Mouse (Mus musculus): ENCODE measurements around the gene Tspan9.
A peak's percentile ranks its signal among the peaks of the same experiment; 100 is the strongest.

Tspan9 gene

DNA sequence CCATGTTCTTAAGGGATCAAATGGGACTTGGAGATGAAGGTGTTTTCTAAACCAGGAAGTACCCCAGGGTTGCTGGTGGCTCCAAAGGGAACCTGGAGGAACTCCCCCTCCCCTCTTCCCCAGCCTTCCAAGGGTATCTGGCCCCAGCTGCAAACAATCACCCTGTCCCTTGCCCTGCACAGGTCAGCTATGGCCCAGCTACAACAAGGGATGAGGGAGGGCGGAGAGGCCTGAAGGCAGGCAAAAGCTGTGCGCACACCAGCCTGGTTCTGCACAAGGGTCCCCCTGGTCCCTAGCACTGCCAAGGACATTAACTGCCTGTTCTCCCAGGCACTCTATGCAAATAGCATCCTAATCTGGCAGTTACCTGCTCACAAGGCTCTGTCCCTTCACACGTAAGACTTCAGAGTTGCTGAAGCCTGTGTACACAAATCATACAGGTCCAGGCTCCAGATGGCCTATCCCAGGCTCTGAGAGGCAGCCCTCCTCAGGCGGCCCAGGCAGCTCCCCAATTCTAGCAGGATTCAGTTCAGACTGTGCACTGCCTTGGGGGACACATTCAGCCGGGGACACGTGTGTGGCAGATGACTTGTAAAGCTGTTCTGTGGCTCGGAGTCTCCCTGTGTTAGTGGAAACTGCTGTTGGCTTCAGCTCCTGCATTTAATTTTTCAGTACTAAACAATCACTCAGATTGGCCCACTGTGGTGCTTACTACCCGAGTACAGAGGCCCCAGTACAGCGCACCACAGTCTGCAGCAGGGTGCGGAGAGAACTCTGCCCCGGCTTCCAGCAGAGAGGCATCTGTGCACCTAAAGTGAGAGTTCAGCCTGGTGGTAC lies 133.0 kb downstream of the Tspan9 start:
- DNase-seq: no peak

DNA sequence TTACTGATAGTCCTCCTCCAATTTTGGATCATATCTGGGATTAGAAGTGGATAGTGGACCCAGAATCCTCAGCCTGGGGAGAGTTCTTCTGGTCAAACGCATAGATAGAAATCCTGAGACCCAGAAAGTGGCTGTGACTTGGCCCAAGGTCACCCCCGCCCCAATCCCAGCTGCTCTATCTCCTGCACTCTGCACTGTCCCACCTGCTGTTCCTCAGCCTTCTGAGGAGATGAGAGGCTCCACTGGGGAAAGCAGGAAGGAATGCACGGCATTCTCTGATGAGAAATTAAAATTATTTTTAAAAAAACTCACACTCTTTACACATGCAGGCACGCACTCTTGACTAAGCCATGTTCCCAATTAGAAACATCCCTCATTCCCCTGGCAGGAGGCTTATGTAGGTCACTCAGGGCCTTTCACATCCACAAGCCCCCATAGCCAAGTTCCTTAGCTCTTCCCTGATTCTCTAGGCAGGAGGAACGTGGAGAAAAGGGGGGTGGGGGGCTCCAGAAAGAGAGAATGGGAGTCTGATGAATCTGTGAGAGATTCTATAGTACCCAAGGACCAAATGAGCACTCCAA lies 135.3 kb downstream of the Tspan9 start:
- DNase-seq: no peak

DNA sequence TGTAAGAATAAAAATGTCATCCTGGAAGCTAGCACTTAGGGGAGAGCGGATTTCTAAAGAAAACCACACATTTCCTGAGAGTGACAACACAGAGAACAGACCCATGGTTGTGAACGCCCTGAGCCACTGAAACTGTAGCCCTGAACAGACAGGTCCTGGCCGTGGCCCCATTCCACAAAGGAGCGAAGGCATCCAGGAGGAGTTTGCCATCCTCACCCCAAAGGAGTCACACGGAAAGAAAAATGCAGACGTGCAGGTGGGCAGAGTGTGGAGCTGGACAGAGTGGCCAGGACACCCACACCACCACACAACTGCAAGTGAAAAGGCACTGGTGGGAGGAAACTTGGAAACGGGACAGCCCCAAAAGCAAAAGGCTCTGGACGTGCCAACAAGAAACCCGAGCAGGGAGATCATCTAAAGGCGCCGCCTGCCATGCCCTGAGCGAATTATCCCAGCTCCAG lies 136.1 kb downstream of the Tspan9 start:
- DNase-seq: no peak

DNA sequence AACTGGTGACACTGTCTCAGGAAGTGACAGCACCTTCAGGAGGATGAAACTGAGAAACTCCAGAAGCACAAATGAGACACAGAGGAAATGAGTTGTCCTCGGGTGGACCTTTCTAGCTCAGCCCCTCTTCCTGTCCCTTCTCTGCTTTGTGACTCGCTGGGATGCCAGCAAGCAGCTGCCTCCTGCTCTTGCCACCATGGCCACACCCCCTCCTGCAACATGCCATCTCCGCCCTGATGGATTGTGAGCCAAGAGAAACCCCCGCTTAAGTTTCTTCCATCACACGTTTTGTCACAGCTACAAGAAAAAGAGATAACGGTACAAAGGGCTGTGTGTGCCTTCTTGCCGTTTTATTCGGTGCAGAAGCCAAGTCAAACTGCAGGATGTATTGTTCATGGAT lies 137.2 kb downstream of the Tspan9 start:
- DNase-seq: peak; percentile 38

DNA sequence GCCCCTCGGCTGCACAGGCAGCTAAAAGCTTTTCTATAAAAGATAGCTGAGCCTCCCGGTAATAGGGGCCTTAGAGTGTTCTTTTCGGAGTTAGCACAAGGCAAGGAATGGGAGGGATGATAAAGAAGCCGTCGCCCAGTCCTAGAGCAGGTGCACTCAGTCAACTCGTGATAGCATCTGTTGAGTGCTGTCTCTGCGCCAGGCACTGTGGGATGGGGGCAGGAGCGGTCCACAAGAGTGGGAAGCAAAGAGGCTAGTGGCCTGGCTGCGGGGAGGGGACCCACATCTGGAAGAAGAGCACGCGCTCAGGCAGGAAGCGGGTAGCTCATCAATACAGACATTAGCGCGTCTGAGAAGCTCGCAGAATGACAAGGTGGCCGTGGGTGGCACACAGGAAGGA lies 138.8 kb downstream of the Tspan9 start:
- no peak for DNase-seq

DNA sequence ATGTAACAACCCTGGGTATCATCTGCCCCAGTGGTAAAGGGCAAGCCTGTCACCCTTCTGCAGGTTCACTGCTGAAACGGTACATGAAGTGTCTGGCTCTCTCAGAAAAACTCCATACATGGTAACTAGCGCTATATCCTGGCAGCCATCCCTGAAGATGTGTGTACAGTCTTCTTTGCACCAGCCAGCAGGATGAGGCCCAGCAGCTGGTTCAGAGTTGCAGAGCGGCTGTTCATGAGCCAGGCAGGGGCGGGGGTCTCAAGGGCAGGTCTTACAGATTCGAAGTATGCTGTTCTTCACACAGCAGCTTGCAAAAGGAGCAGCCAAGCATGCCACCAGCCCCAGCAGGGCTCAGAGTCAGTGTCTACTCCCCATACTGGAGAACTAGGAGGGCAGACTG lies 139.9 kb downstream of the Tspan9 start:
- DNase-seq: no peak

DNA sequence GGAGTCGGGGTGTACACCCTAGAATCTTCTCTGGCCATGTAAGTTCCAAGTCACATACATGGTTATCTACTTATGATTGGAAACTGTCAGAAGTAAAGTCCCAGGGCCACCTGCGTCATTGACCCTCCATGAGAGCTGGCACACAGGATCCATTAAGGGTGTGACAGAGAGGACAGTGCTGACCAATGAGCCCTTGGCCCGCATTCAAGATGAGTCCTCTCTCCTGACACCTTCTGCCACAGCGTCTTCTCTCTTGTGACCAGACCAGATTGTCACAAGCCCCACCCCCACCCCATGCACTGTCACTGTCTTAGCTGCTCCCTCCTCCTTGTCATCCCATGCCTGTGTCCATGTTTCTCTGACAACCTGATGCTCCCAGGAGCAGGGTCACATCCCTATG lies 140.7 kb downstream of the Tspan9 start:
- no peak for DNase-seq

DNA sequence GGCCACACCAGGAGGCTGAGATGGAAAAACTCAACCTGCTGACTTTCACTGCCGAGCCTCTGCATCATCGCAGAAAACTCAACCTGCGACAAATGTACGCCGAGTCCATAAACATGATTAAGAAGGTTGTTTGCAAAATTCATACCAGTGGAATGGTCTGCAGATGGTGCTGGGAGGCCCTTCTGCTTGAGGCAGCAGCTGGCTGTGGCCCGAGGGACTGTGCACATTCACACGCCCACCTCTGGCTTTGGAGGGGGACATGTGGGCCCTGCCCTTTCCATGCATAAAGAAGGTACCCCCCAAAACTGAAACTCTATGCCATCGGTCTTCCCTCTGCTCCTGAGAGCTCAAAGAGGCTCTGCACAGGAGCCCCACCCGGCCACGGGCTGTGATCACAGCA lies 141.3 kb downstream of the Tspan9 start:
- DNase-seq: no peak

DNA sequence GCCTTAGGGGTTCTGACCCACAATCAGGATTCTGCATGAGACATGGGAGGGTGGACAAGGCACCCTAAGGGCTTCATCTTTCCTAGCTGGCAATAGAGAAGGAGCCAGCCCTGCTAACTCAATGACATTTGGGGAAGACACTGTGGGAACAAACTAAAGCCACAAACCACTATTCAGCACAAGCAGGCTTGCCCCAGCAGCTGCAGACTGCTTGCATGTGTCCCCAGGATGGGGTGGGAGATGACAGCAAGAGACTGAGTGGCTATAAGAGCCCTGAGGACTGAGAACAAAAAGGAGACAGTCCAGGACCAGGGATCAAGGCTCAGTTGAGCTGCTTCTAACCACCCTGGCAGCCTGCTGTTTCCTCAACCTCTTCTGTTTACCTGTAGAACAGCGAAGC lies 141.8 kb downstream of the Tspan9 start:
- no peak for DNase-seq

DNA sequence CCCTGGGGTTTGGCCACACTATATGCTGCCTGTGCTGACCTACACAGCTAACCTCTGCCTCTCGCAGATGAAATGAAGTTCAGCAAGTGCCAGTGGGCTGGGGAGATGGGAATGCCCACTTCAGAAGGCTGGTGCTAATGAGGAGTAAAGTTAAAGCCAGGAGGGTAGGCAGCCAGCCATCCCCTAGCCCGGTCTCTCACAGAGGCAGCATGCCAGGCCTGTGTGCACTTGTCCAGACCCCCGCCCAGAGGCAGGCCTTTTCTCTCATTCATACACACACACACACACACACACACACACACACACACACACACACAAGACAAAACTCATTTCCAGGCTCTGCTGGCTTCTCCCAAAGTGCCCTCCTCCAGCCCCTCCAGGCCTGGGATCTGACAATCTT lies 142.6 kb downstream of the Tspan9 start:
- no peak for DNase-seq

DNA sequence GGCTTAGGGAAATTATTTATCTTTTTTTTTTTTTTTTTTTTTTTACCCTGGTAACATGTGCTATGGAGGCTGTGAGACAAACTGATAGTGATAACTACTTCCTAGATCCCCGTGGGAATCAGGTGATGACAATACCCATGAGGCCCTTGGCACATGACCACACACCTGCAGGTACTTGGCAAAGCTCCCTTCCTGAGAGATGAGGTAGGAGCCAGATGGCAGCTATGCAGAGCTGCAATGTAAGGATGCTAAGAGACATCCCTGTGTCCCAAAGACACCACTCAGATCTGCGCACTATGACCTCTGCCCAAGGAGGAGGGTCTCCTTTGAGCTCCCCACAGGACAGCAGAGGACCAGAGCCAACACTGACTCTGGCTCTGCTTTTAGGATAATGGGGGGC lies 144.3 kb downstream of the Tspan9 start:
- DNase-seq: no peak

DNA sequence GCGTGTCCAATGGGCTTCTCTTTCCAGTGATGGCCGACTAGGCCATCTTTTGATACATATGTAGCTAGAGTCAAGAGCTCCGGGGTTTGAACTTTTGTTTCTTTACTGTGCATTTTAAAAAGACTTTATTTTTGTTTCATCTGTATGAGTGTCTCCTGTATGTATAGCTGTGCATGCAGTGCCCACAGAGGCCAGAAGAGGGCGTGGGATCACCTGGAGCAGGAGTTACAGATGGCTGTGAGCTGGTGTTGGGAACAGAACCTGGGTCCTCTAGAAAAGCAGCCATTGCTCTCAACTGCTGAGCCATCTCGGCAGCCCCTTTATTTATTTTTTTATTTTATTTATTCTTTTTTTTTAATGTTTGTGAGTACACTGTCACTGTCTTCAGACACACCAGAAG lies 146.5 kb downstream of the Tspan9 start:
- DNase-seq: peak; percentile 30

DNA sequence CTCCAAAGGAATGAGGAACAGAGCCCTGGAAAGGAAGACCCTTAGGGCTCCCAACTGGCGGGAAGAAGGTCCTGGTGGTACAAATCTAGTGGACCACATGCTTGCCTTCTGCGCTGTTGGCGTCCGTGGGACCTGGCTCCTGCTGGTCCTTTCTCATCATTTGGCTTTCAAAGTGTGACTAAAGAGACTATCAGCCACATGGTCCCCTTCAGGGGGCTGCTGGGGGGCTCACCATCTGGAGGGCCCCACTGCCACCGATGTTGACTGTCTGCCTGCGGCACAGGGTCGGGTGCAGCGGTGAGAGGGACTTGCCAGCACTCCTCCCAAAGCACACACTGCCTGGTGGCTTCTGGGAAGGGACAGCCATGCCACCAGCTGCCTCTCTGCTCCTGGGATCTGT lies 150.4 kb downstream of the Tspan9 start:
- DNase-seq: no peak

DNA sequence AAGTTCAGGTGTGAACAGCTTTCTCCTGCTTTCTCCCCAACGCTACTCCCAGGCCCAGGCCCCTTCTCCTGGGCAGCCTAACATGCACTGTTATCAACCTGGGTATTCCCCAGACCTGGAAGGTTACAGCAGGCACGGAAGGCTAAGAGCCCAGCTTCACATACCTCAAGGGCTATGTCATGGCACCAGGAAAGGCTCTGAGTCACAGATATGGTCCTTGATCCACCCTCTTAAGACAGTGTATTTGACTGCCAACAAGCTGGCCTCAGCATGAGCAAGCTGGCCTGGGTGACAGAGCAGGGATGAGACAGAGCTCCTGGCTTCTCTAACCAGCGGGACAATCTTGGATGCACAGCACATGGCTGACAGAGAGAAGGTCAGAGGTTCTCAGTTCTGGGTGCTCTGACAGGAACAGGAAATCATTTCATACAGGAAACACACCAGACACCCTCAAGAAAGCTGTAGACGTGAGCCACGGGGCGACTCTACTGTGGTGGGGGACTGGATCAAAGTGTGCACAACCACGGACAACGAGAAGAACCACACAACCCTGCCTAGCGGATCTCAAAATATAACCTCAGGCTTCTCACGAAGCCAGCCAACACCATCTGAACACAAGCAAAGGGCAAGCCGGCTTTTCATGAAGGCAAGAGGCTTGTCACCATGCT lies 151.8 kb downstream of the Tspan9 start:
- DNase-seq: peak; percentile 43

DNA sequence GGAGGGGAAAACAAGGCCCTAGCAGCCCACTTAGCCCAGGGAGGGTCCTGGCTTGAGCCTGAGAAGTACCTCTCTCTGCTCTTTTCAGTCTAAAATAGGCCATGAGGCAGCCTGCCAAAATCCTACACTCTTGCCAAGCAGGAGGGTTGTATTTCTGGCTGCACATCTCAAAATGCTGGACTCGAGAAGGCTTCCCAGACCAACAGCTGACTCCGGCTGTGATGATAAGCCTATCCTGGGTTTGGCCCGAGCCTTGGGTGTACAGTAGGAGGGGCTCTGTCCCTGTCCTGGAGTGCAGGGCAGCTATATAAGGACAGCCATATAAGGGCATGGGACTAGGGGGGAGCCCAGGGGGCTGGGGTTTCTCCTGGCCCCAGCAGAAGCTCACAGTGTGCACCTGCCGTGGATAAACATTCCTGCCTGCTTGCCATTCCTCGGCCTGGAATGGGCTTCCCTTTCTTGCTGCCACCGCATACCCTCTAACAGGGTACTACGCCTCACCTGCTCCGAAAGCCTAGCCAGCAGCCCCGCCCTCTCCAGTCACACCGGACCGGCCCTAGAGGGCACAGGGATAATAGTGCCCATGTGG lies 153.7 kb downstream of the Tspan9 start:
- DNase-seq: no peak

DNA sequence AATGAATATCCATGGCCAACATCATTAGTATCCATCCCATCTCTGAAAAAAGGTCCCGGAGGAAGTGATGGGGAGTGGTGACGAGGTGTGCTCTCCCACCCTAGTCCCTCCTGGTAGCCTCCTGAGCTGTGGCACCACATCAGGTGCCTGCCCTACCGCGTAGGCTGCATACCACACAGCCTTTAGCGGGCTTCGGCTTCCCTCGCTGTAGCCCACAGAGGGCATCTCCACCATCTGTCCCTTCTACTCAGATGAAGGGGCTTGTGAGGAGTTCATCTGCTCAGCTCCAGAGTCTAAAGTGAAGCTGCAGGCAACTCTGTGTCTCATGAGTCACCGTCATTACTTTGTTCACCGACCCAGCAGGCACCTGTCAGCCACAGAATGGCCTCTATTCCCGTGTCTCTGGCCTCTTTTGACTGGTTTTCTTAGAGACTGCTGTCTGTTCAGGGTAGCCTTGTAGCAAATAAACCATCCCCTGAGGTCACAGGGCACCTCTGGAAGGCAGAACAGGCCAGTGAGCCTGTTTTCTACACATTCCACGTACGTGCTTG lies 154.4 kb downstream of the Tspan9 start:
- no peak for DNase-seq

DNA sequence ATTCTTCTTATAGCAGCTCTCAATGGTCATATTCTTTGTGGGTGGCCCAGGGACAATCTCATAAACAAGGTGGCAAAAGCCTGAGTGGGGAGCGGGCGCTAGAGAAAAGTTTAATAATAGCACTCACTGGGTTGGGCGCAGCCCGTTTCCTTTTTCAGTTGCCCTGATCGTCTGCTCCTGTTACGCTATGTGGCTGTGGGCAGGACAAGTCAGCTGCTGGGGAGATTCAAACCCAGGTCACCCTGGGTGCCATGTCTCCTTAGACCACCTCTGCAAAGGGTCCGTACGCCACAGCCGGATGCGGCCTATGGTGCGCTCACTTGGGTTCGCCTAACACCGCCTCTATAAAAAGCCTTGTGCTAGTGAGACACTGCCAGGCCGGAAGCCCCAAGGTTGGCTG lies 156.0 kb downstream of the Tspan9 start:
- DNase-seq: no peak

DNA sequence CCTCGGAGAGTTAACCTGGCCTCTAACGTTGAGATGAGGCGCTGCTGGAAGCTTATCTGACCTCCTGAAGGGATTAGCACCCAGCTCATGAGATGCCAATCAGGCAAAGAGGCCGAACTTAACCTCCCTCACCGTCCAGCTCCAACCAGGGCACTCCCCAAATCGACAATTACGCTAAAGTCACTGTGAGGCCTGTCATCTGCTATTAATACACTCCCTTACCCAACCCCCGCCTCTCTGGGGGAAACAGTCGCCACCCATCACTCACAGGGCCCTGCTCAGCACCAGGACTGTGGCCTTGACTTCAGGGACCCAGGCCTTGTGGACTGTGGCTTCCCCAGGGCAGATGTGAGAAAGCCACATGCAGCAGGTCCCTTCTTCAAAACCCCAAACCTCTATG lies 157.0 kb downstream of the Tspan9 start:
- no peak for DNase-seq

DNA sequence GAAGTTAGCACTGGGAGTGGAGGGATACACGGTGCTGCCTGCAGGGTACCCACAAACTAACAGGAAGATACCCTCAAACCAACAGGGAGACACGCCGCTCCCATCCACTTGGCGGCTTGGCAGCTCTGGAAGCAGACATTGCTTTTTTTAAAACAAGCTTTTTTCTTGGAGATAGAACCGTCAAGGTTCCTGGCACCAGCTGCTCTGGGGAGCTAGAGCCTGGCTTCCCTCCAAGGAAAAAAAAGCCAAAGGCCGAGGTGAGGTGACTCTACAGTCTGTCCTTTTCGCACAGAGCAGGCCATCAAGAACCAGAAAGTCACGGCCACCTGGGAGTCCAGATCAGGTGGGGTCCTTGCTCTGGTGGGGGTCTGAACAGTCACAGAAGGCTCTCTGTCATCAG lies 162.2 kb downstream of the Tspan9 start:
- no peak for DNase-seq

DNA sequence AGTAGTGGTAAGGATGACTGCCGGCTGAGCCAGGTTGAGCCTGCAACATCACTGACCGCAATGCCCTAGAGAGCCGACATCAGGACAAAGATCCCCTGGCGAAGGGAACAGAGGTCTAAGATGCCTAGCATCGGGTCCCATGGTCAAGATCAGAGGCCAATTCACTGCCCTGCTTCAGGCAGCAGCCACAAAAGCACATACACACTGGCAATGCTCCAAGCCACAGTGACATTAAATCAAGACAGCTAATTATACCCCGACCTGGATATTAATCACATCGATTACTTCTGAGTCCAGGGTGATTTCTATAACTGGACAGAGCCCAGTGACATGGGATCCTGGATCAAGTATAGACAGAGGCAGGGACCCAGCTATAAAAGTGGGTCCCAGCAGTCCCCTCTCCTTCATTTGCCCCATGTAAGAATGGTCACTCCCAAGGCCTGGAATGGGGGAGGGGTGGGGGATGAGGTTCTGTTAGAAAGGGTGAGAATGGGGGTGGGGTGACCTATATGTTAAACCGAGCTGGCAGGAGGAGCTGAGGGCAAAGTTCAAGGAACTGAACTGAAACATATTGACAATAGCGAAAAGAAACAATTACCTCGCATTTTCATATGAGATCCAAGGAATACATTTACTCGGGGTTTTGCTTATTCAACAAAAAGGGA lies 162.9 kb downstream of the Tspan9 start:
- no peak for DNase-seq

DNA sequence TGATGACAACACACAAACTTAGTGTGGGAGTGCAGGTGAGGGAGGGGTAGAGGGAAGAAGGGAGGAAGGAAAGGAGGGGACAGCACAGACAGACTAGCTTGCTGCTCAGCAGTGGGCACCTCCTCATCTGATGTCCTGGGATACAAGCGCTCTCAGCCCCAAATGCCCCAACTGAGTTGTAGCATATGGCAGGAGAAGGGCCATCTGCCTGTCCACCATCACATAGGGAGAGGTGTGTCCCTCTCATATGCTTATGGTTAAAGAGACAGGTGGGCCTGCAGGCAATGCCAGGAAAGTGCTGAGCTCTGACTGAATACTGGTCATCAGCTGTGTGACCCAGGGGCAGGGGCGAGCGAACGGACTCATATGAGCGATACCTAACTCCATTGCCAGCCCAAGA lies 163.6 kb downstream of the Tspan9 start:
- DNase-seq: no peak

DNA sequence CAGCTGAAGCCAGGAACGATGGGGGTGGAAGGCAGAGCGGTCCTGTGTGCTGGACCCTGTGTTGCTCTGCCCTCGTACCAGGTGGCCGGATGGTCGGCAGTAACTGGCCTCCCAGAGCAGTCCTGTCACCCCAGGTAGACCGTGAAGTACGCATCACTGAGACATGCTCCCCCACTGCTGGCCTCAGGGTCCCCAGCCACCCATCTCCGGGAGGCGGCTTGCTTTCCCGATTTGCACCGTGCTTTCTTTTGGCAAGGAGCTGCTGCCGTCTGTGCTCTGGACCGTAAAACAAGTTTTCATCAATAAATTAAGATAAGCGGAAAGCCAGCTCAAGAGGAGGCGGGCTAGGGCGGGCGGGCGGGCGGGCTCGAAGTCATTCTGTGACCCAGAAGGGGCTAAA lies 164.5 kb downstream of the Tspan9 start:
- DNase-seq: no peak

DNA sequence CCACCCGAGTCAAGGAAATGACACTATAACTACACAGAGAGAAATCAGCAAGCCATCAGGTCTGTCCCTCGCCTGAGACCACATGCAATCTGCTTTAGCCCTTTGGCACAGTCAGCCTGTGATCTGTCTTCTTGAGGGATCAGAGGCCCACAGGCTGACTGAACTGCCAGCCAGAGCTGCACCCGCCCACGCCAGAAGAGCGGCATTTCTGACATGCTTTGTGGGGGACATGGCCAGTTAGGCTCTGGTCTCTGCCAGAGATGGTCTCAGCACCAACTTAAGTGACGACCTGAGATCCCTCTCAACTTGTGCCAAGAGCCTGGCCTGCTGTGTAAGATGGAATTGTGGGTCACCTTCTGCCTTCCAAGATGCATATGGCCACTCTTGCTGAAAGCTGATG lies 166.7 kb downstream of the Tspan9 start:
- DNase-seq: no peak
